Mouse (Mus musculus): ENCODE results near the gene Gse1.

DNA sequence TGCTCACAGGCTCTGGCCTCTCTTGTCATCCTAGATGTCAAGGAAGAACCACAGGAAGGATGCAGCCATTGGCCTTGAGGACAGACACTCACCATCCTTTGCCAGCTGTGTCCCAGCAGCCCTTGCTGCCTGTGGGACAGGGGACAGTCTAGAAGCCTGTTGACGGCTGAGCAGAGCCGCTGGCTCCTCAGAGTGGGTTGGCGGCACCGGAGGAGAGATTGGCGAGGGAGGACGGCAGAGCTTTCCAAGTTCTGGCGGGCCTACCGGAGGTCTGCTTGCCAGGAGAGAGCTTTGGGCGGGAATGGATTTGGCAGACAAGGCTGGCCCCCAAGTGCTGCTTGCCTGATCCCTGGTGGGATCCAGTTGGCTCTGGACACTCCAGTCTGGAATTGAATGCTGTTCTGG is 165.6 kb downstream of the Gse1 start:
- no peak for TF ChIP-seq CTCF (conservative IDR thresholded peaks at IDR 0.05; ENCODE audit: low read length)
- no peak for TF ChIP-seq POU5F1 (IDR thresholded peaks at IDR 0.05; ENCODE audit: borderline replicate concordance, low read length)

Data from E14TG2a.4 (cell line).